Mouse (Mus musculus) cerebellum, adult 2 months (tissue): ENCODE results near the gene Dtl. TPM values are rescaled to one million over a fixed set of nuclear protein-coding genes. Genes with fewer than 3 reads are reported as not detected.

Source experiments
- DNase-seq, 2 experiments: peaks; one replicate each; pipeline ENCODE4 v3.0.0; 2021
- H3K27ac ChIP-seq: fragments of 200-500 bp; 2 replicates; pipeline ENCODE4 v1.5.1; 2012; ENCODE audit warnings: low read length, control low read depth, inconsistent platforms; ENCODE audit not compliant: insufficient read depth
- H3K27me3 ChIP-seq: fragments of 200-500 bp; 2 replicates; pipeline ENCODE4 v1.6.1; 2012; ENCODE audit warnings: inconsistent platforms, mild to moderate bottlenecking, low read length, moderate library complexity; ENCODE audit not compliant: control insufficient read depth, insufficient read depth
- H3K4me1 ChIP-seq: fragments of 200-500 bp; 2 replicates; pipeline ENCODE4 v1.6.1; 2011; ENCODE audit warnings: low read length; ENCODE audit not compliant: control insufficient read depth, insufficient read depth
- H3K4me3 ChIP-seq: fragments of 200-500 bp; replicated peaks from 2 replicates; pipeline ENCODE3; 2011; ENCODE audit warnings: mild to moderate bottlenecking, low read depth, low read length, control low read depth; ENCODE audit not compliant: insufficient read depth
- CTCF ChIP-seq: fragments of 200-500 bp; IDR thresholded peaks from 2 replicates; pipeline ENCODE4 v1.5.1; 2011; ENCODE audit warnings: low read depth, mild to moderate bottlenecking, control low read depth, low read length, moderate library complexity, borderline replicate concordance; ENCODE audit not compliant: insufficient read depth
- POLR2A ChIP-seq: fragments of 200-500 bp; IDR thresholded peaks from 2 replicates; pipeline ENCODE4 v1.6.1; 2011; ENCODE audit warnings: low read length, control low read depth, borderline replicate concordance; ENCODE audit not compliant: insufficient read depth
- WGBS: fragments of 180-500 bp; shearing (Covaris S2); methylation state at CpG from one replicate; pipeline ENCODE4 v1.1.7; 2018; 5-methylcytosine and 5-hydroxymethylcytosine counted together
- polyA plus RNA-seq: library from polyadenylated mRNA; depleted of rRNA; stranded (reverse); fragments of >200 nt; gene quantifications from 2 replicates; pipeline ENCODE4 v1.2.3, GENCODE M21; 2012

Dtl gene
- polyA plus RNA-seq, 1 experiment, result 0.16 TPM

DNA sequence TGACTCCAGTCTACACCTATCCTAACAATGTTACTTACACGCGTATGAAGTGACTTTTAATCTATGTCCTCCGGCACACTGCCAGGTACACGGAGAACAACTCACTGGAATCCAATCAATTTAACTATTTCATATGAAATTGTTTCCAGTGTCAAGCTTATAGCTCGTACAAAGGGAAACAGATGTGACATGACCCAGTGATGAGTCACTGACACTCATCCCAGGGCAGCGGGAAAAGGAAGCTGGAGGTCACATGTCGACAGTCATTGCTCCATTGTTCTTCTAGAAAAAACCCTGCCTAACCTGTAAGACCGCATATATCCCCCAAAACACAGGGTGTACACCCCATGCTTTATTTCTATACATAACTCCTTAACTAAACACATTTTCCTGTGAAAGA, 18.2 kb downstream of the Dtl start:
- DNase-seq, result no peak
- H3K4me1 ChIP-seq, result no peaks in the 10 kb centered on the region
- no peak overlapping the region for H3K4me3 ChIP-seq
- WGBS, result 85% methylated on average over 8 of the region's 8 CpGs
- no peaks in the 10 kb centered on the region for H3K27me3 ChIP-seq
- TF ChIP-seq CTCF (no peak), POLR2A (no peak)
- H3K27ac ChIP-seq, result no peak overlapping the region

DNA sequence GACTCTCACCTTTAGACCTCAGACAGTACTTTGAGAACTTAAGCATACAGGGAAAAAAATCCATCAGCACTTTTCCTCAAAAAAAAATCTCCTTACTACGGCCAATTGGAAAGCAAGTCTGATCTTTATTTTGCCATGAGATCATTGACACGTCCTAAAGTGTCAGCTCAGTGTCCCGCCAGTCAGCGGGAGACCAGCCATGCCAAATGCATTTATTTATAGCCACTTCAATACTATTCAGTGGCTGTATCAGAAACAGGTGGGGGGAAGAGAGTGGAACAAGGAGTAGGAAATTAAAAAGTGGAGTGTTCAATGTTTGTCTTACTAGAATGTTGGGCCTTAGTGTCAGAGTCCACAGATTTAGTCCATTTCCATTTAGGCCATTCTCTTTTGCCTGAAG, 24.6 kb downstream of the Dtl start:
- Histone ChIP-seq H3K27me3 (no peaks in the 10 kb centered on the region), H3K4me1 (no peaks in the 10 kb centered on the region), H3K27ac (no peak overlapping the region), H3K4me3 (no peak overlapping the region)
- TF ChIP-seq CTCF, result no peak
- TF ChIP-seq POLR2A, result no peak
- no peak for DNase-seq
- WGBS, result 56% methylated on average over 4 of the region's 4 CpGs

GRCm38 (mm10) chr1:191543747-191544146, 31.6 kb downstream of the Dtl start:
- Histone ChIP-seq H3K4me3 (no peak overlapping the region), H3K27ac (no peak overlapping the region), H3K4me1 (no peaks in the 10 kb centered on the region), H3K27me3 (no peaks in the 10 kb centered on the region)
- no peak for TF ChIP-seq POLR2A
- no peak for TF ChIP-seq CTCF
- DNase-seq, result no peak
- whole genome bisulfite sequencing, result 92% methylated on average over 3 of the region's 3 CpGs

DNA sequence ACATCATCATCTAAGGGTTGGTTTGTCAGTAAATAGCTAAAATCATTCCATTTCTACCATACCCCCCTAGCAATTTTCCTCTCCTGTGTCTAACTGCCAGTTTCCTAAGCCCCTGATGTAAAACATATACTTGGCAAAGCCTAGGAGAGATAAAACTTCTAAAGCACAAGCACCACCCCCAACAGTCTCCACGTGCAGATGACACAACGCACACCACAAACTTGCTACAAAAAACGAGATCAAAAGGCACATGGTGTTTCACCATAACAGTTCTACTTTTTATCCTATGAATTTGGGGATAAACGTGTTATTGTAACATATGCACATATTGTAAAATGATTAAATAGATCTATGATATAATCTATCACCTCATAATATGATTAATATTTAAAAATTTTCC, 33.7 kb downstream of the Dtl start:
- WGBS, result 90% methylated on average over 4 of the region's 4 CpGs
- H3K27ac ChIP-seq, result no peak overlapping the region
- no peak for TF ChIP-seq CTCF
- TF ChIP-seq POLR2A, result no peak
- no peak for DNase-seq
- H3K4me3 ChIP-seq, result no peak overlapping the region
- no peaks in the 10 kb centered on the region for H3K4me1 ChIP-seq
- H3K27me3 ChIP-seq, result no peaks in the 10 kb centered on the region

GRCm38 (mm10) chr1:191541014-191541413, 34.3 kb downstream of the Dtl start:
- Histone ChIP-seq H3K4me3 (no peak overlapping the region), H3K27me3 (no peaks in the 10 kb centered on the region), H3K27ac (no peak overlapping the region), H3K4me1 (no peaks in the 10 kb centered on the region)
- TF ChIP-seq CTCF (no peak), POLR2A (no peak)
- WGBS, result 88% methylated on average over 9 of the region's 9 CpGs
- DNase-seq, result no peak

DNA sequence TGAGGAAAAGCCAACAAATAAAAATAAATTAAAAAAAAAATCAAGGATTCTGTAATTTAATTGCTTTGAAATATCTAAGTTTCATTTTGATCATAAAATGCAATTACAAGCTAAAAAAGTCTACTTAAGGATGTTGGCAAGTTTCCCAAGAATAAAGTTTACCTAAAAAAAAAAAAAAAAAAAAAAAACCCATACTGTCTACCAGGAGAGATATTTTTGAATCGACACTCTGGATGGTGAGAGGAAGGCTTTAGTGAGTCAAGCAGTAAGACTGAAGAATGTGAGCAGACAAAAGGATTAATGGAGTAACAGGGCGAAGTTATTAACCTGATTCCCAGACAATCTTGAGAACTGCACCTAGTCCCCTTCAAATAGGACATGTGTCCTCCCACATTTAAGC, 35.0 kb downstream of the Dtl start:
- TF ChIP-seq POLR2A (no peak), CTCF (no peak)
- WGBS, result 88% methylated on average over 2 of the region's 2 CpGs
- H3K4me3 ChIP-seq, result no peak overlapping the region
- no peaks in the 10 kb centered on the region for H3K27me3 ChIP-seq
- H3K27ac ChIP-seq, result no peak overlapping the region
- no peak for DNase-seq
- H3K4me1 ChIP-seq, result no peaks in the 10 kb centered on the region

GRCm38 (mm10) chr1:191534896-191535295, 40.4 kb downstream of the Dtl start:
- no peaks in the 10 kb centered on the region for H3K27me3 ChIP-seq
- no peak overlapping the region for H3K4me3 ChIP-seq
- no peak overlapping the region for H3K27ac ChIP-seq
- no peaks in the 10 kb centered on the region for H3K4me1 ChIP-seq
- no peak for TF ChIP-seq CTCF
- TF ChIP-seq POLR2A, result no peak
- WGBS, result 64% methylated on average over 2 of the region's 2 CpGs
- no peak for DNase-seq

- DNase-seq, result no peak
- H3K4me3 ChIP-seq, result no peak overlapping the region
- H3K27ac ChIP-seq, result no peak overlapping the region
- 61% methylated on average over 1 of the region's 1 CpGs for WGBS
- H3K4me1 ChIP-seq, result no peaks in the 10 kb centered on the region; the same call in 1 of the 2 replicates
- no peaks in the 10 kb centered on the region for H3K27me3 ChIP-seq
- TF ChIP-seq CTCF, result no peak
- no peak for TF ChIP-seq POLR2A
Measured at GRCm38 (mm10) chr1:191531023-191531422, 44.3 kb downstream of the Dtl start.
